Mouse (Mus musculus): ENCODE results near the gene Kcnn3. TPM values are rescaled to one million over a fixed set of nuclear protein-coding genes. Genes with fewer than 3 reads are reported as not detected.

Gene Kcnn3
- polyA plus RNA-seq, 1 experiment from 2014 or later, result 8.5 TPM

DNA sequence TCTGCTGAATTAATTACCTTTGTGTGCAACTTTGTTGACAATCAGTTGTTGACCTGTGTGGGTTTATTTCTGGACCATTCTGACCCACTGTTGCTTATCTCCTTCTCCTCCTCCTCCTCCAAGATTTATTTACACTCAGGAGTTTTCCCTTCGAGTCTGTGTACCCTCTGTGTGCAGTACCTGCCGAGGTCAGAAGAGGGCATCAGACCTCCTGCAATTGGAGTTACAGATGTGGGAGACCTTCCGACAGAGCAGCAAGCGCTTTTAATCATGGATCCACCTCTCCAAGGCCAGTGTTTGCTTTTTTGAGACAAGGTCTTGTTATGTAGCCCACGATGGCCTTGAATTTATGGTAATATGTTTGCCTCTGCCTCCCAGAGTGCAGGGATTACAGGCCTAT, 25.3 kb upstream of the Kcnn3 start:
- Histone ChIP-seq H3K4me3 (no peak overlapping the region), H3K4me2 (no peak overlapping the region), H3K36me3 (replicated peaks) (no peaks in the 10 kb centered on the region), H3K4me1 (0 out of 2 replicates have a peak, but pooled peaks cover 3% of the 10 kb centered on the region), H3K9me3 (no peaks in the 10 kb centered on the region), H3K27ac (no peak overlapping the region), H3K27me3 (replicated peaks) (no peaks in the 10 kb centered on the region), H3K9ac (no peak overlapping the region)
- WGBS, result 85% methylated on average over 5 of the region's 5 CpGs
- no peak for ATAC-seq (replicated peaks)

DNA sequence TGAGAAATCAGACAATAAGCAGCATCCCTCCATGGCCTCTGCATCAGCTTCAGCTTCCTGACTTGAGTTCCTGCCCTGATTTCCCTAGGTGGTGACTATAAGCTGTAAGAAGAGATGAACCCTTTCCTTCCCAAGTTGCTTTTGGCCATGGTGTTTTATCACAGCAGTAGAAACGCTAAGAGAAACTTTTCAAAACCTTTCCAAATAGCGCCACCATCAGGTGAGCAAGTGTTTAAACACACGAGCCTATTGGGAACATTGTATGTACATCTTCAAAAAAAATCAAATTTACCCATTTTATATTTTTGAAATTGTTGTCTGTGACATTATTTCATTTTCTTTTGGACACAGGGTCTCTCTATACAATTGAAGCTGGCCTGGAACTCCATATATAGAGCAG, 23.6 kb upstream of the Kcnn3 start:
- Histone ChIP-seq H3K9ac (no peak overlapping the region), H3K36me3 (replicated peaks) (no peaks in the 10 kb centered on the region), H3K4me1 (0 out of 2 replicates have a peak, but pooled peaks cover 3% of the 10 kb centered on the region), H3K27ac (no peak overlapping the region), H3K27me3 (replicated peaks) (no peaks in the 10 kb centered on the region), H3K4me3 (no peak overlapping the region), H3K4me2 (no peak overlapping the region), H3K9me3 (no peaks in the 10 kb centered on the region)
- no peak for ATAC-seq (replicated peaks)
- 72% methylated on average over 3 of the region's 3 CpGs for WGBS

DNA sequence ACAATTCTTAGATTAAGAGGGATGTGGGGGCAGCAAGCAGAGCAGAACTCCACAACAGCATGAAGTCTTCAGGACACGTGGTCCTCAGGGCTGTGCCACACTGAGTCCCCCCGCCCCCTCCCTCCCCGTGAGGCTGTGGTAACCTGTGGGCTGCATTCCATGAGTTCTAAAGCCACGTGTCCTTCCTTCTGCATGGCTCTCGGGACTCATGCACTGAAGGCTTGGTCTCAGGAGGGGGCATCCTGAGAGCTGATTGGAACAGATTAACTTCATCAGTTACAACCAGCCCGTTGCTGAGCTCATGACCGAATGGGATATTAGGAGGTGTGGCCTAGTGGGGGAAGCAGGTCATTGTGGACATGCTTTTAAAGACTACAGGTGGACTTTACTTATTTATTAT, 20.3 kb upstream of the Kcnn3 start:
- Histone ChIP-seq H3K4me3 (no peak overlapping the region), H3K4me1 (no peaks in the 10 kb centered on the region), H3K27me3 (replicated peaks) (no peaks in the 10 kb centered on the region), H3K4me2 (no peak overlapping the region), H3K36me3 (replicated peaks) (no peaks in the 10 kb centered on the region), H3K9me3 (no peaks in the 10 kb centered on the region), H3K9ac (no peak overlapping the region), H3K27ac (no peak overlapping the region)
- ATAC-seq (replicated peaks), result no peak
- 42% methylated on average over 7 of the region's 7 CpGs for WGBS

DNA sequence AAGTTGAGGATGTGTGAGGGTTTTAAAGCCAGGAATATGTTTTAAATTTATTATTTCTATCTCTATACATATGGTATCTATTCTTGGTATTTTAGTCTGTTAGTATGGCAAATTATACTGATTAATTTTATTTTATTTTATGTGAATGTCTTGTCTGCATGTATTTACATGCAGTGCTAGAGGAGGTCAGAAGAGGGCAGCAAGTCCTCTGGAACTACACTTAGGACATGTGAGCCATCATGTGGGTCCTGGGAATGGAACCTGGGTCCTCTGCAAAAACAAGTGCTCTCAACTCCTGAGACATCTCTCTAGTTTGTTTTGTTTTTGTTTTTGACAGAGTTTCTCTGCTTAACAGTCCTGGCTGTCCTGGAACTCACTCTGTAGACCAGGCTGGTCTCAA, 18.5 kb upstream of the Kcnn3 start:
- Histone ChIP-seq H3K9ac (no peak overlapping the region), H3K4me1 (no peaks in the 10 kb centered on the region), H3K36me3 (replicated peaks) (no peaks in the 10 kb centered on the region)

DNA sequence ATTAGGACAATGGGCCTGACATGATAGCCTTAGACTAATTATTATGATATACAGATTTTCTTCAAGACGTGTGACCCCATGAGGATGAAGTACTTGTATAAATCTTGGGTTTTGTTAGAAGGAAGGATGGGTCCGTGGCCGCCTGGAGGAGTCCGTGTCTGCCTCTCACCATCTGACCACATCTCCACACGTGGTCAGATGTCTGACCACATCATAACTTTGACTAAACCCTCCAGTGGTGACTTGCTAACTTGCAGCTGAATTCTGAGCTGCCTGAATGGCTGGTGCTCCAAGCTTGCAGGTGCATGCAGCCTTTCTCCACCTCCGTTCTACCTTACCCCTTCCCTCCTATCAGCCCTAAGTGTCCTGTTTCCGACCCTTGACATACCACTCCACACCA, 17.4 kb upstream of the Kcnn3 start:
- no peak for ATAC-seq (replicated peaks)
- Histone ChIP-seq H3K27me3 (replicated peaks) (no peaks in the 10 kb centered on the region), H3K36me3 (replicated peaks) (no peaks in the 10 kb centered on the region), H3K4me2 (no peak overlapping the region), H3K4me1 (no peaks in the 10 kb centered on the region), H3K9ac (no peak overlapping the region), H3K27ac (no peak overlapping the region), H3K9me3 (no peaks in the 10 kb centered on the region), H3K4me3 (no peak overlapping the region)
- 85% methylated on average over 7 of the region's 7 CpGs for WGBS

More for the DNA sequence above, 18.5 kb upstream of the Kcnn3 start:
- no peak for ATAC-seq (replicated peaks)
- Histone ChIP-seq H3K27ac (no peak overlapping the region), H3K4me2 (no peak overlapping the region), H3K9me3 (no peaks in the 10 kb centered on the region), H3K4me3 (no peak overlapping the region), H3K27me3 (replicated peaks) (no peaks in the 10 kb centered on the region)

DNA sequence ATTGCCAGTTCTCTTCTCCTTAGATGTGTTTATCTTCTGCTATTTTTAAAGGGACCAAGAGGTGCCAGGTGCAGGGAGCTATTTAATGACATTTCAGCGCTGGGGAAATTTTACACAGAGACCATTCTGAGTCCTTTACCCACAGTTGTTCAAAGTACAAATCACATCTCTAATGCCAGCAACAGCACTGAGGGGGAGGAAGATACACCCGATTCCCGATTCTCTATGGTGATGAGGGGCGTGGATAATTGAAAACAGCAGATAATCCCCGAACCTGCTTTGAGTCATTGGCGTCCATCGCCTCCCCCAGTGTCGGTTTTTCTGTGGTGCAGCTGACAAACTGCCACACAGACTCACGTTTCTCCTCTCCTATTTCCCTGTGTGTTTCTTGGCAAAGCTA, 11.9 kb upstream of the Kcnn3 start:
- no peak for ATAC-seq (replicated peaks)
- WGBS, result 20% methylated on average over 9 of the region's 9 CpGs
- Histone ChIP-seq H3K4me1 (peaks cover 14% of the 10 kb centered on the region), H3K27me3 (replicated peaks) (no peaks in the 10 kb centered on the region), H3K4me2 (no peak overlapping the region), H3K4me3 (no peak overlapping the region), H3K36me3 (replicated peaks) (no peaks in the 10 kb centered on the region), H3K27ac (no peak overlapping the region), H3K9ac (no peak overlapping the region), H3K9me3 (no peaks in the 10 kb centered on the region)

DNA sequence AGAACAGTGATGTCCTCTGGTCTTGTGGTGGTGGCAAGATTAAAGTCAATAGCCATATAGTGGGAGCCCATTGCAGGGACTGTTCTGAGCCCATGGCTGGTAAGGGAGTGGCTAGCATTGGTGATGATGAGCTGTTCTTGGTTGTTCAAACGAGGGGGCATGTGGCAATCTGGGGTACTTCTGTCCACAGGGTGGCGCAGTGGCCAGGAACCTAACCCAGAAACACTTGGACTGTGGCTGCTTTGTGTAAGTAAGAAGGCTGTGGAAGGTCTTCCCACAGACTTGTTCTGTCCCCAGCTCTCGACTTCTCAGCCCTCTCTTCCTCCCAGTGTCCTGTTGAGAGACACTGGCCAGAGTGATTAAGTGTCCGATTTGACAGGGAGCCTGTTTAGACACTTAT, 9.0 kb upstream of the Kcnn3 start:
- peak overlapping the region; percentile 75 for H3K27ac ChIP-seq
- 12% methylated on average over 4 of the region's 4 CpGs for WGBS
- no peak overlapping the region for H3K9ac ChIP-seq
- H3K27me3 ChIP-seq (replicated peaks), result no peaks in the 10 kb centered on the region
- H3K36me3 ChIP-seq (replicated peaks), result no peaks in the 10 kb centered on the region
- H3K4me1 ChIP-seq, result peaks cover 14% of the 10 kb centered on the region
- peak overlapping the region; percentile 40 for H3K4me2 ChIP-seq
- ATAC-seq (replicated peaks), result peak; percentile 70
- H3K9me3 ChIP-seq, result no peaks in the 10 kb centered on the region
- peak overlapping the region; percentile 10; the same call in 1 of the 2 replicates for H3K4me3 ChIP-seq

DNA sequence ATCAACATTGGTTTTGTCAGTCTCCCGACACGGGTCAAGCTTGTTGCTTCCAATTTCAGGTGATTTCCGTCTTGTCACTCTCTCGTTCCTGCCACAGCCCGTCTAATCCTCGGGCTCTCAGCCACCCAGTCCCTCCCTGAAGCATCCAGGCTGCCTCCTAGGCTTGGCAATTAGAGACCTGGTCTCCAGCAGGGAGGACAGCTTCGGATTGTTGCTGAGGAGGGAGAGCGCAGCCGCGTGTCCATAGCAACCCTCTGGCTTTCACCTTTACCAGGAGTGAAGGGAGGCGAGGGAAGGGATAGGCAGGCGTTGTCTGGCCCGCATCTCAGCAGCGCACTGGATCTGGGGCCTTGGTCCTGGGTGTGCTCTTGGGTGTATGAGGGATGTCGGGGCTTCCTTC, 8.6 kb upstream of the Kcnn3 start:
- peak overlapping the region; percentile 24; the same call in 1 of the 2 replicates for H3K9ac ChIP-seq
- ATAC-seq (replicated peaks), result peak; percentile 82
- WGBS, result 7% methylated on average over 15 of the region's 15 CpGs
- H3K27ac ChIP-seq, result peak overlapping the region; percentile 75
- H3K4me3 ChIP-seq, result peak overlapping the region; percentile 10; the same call in 1 of the 2 replicates
- H3K36me3 ChIP-seq (replicated peaks), result no peaks in the 10 kb centered on the region
- H3K27me3 ChIP-seq (replicated peaks), result no peaks in the 10 kb centered on the region
- peak overlapping the region; percentile 40 for H3K4me2 ChIP-seq
- H3K4me1 ChIP-seq, result peaks cover 14% of the 10 kb centered on the region
- H3K9me3 ChIP-seq, result no peaks in the 10 kb centered on the region; the same call in 1 of the 2 replicates

DNA sequence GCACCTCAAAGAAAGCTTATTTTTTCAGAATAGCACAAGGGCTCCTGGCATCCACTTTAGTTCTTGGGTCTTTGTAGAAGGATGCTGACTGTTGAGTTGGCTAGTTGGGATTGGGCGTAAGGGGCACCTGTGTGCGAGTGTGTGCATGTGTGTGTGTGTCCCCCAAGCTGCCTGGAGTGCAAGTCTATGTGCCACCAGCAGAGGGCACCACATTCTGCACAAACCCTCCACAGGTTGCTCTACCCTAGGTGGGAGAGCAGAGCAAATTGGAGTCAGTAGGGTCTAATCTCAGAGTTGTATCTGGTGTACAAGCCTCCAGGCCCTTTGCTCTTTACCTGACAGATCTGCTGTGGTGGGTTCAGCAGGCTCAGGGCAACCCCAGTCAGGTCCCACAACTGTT, 7.7 kb upstream of the Kcnn3 start:
- peaks cover 14% of the 10 kb centered on the region for H3K4me1 ChIP-seq
- H3K4me3 ChIP-seq, result no peak overlapping the region
- ATAC-seq (replicated peaks), result no peak
- H3K27ac ChIP-seq, result peak overlapping the region; percentile 75; the same call in 1 of the 2 replicates
- no peak overlapping the region for H3K9ac ChIP-seq
- 97% methylated on average over 2 of the region's 2 CpGs for WGBS
- peaks cover 2% of the 10 kb centered on the region; the same call in 1 of the 2 replicates for H3K9me3 ChIP-seq
- no peaks in the 10 kb centered on the region for H3K36me3 ChIP-seq (replicated peaks)
- H3K4me2 ChIP-seq, result no peak overlapping the region
- no peaks in the 10 kb centered on the region for H3K27me3 ChIP-seq (replicated peaks)

DNA sequence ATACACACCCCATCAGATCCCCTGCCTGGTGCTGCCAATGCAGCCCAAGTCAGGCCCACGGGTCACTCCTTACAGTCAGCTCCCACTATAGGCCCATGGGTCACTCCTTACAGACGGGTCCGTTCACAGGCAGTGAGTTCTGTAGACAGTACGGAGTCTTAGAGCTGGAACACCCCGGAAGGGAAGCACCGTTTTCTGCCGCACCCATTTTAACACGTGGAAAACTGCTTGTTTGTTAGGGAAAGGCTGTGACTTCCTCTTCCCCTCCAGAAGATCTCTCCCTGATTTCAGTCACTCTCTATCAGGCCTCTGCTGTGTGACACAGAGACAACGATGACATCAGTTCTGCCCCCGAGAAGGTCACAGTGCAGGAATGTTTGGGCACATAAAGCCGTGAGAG, 4.5 kb upstream of the Kcnn3 start:
- H3K36me3 ChIP-seq (replicated peaks), result no peaks in the 10 kb centered on the region
- peaks cover 19% of the 10 kb centered on the region for H3K4me1 ChIP-seq
- H3K27me3 ChIP-seq (replicated peaks), result no peaks in the 10 kb centered on the region
- H3K9ac ChIP-seq, result no peak overlapping the region
- H3K4me2 ChIP-seq, result no peak overlapping the region
- ATAC-seq (replicated peaks), result no peak
- 78% methylated on average over 11 of the region's 11 CpGs for WGBS
- no peak overlapping the region for H3K4me3 ChIP-seq
- H3K9me3 ChIP-seq, result peaks cover 2% of the 10 kb centered on the region; the same call in 1 of the 2 replicates
- H3K27ac ChIP-seq, result no peak overlapping the region

DNA sequence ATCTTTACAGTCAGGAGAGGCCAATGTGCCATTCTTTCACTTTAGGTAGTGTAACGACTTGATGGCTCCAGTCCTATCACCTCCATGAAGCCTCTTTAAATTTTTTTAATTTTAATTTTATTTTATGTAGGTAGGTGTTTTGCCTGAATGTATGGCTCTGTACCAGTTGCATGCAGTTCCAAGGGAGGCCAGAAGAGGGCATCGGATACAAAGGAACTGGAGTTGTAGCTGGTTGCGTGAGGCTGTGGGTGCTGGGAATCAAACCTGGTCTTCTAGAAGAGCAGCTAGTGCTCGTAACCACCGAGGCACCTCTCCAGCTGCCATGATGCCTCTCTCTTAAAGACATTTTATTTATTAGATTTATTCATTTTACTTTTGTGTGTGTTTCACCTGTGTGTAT, 3.6 kb upstream of the Kcnn3 start:
- ATAC-seq (replicated peaks), result no peak
- 90% methylated on average over 5 of the region's 5 CpGs for WGBS
- H3K4me1 ChIP-seq, result peaks cover 23% of the 10 kb centered on the region
- no peaks in the 10 kb centered on the region for H3K27me3 ChIP-seq (replicated peaks)
- H3K9me3 ChIP-seq, result peaks cover 2% of the 10 kb centered on the region; the same call in 1 of the 2 replicates
- H3K9ac ChIP-seq, result no peak overlapping the region
- H3K27ac ChIP-seq, result no peak overlapping the region
- H3K4me3 ChIP-seq, result no peak overlapping the region
- H3K36me3 ChIP-seq (replicated peaks), result no peaks in the 10 kb centered on the region
- H3K4me2 ChIP-seq, result no peak overlapping the region

DNA sequence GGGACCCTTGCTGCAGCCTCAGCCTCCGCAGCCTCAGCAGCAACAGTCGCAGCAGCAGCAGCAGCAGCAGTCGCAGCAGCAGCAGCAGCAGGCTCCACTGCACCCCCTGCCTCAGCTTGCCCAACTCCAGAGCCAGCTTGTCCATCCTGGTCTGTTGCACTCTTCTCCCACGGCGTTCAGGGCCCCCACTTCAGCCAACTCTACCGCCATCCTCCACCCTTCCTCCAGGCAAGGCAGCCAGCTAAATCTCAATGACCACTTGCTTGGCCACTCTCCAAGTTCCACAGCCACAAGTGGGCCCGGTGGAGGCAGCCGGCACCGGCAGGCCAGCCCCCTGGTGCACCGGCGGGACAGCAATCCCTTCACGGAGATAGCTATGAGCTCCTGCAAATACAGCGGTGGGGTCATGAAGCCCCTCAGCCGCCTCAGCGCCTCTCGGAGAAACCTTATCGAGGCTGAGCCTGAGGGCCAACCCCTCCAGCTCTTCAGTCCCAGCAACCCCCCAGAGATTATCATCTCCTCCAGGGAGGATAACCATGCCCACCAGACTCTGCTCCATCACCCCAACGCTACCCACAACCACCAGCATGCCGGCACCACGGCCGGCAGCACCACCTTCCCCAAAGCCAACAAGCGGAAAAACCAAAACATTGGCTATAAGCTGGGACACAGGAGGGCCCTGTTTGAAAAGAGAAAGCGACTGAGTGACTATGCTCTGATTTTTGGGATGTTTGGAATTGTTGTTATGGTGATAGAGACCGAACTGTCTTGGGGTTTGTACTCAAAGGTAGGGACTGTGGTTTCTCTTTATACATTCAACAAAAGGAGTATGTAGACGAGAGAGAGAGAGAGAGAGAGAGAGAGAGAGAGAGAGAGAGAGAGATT, 896 bp downstream of the Kcnn3 start:
- ATAC-seq (replicated peaks), result peak; percentile 41
- Histone ChIP-seq H3K4me2 (peak overlapping the region; percentile 94), H3K27ac (peak overlapping the region; percentile 61), H3K4me1 (peaks cover 53% of the 10 kb centered on the region), H3K36me3 (replicated peaks) (no peaks in the 10 kb centered on the region), H3K27me3 (replicated peaks) (no peaks in the 10 kb centered on the region), H3K9ac (peak overlapping the region; percentile 62), H3K9me3 (peaks cover 2% of the 10 kb centered on the region; the same call in 1 of the 2 replicates), H3K4me3 (peak overlapping the region; percentile 57)
- WGBS, result under 1% methylated on average over 25 of the region's 25 CpGs

DNA sequence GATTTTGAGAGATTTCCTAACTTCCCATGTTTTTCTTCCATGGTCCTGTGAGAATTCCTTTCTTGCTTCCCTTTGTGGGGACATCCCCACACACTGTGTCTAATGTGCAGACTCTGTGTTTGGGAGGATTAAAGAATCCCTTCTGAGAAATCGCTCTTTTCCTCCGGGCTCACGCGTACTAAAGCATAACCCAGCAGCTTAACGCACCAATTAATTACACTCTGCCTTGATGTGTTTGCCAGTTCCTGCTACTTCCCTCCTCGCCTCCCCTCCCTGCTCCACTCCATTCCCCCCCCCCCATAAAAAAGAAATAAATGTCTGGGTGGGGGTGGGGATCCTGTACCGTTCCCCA, 1.5 kb downstream of the Kcnn3 start:
- Histone ChIP-seq H3K27me3 (replicated peaks) (no peaks in the 10 kb centered on the region), H3K9me3 (peaks cover 1% of the 10 kb centered on the region; the same call in 1 of the 2 replicates), H3K27ac (peak overlapping the region; percentile 61; the same call in 1 of the 2 replicates), H3K4me2 (peak overlapping the region; percentile 94), H3K36me3 (replicated peaks) (no peaks in the 10 kb centered on the region), H3K4me3 (peak overlapping the region; percentile 57), H3K4me1 (peaks cover 59% of the 10 kb centered on the region), H3K9ac (peak overlapping the region; percentile 62)
- no peak for ATAC-seq (replicated peaks)
- 0% methylated on average over 7 of the region's 7 CpGs for WGBS

Data from midbrain, embryonic 15.5 days (tissue).